Mouse (Mus musculus) urinary bladder, postnatal 36 days (tissue): ENCODE results near the gene Cct4.
A peak's percentile ranks its signal among the peaks of the same experiment; 100 is the strongest.

Experiments used
- DNase-seq, 2 experiments: peaks; one replicate each; pipeline ENCODE4 v3.0.0; 2022; ENCODE audit warnings: low spot score in 2 of 2, mixed read lengths in 1 of 2

Cct4 gene

GRCm38 (mm10) chr11:23029399-23029798 lies 39.1 kb downstream of the Cct4 start:
- DNase-seq: no peak

GRCm38 (mm10) chr11:23047252-23047651 lies 56.9 kb downstream of the Cct4 start:
- DNase-seq: no peak

GRCm38 (mm10) chr11:23047663-23048582 lies 57.6 kb downstream of the Cct4 start:
- DNase-seq: peak in 1 of 2 experiments; percentile 2

GRCm38 (mm10) chr11:23049642-23050041 lies 59.3 kb downstream of the Cct4 start:
- no peak for DNase-seq

GRCm38 (mm10) chr11:23052353-23052752 lies 62.0 kb downstream of the Cct4 start:
- DNase-seq: no peak
